Mouse (Mus musculus): ENCODE data around the gene Pde4b.

GRCm38 (mm10) chr4:102635944-102636343, 548.6 kb downstream of the Pde4b start:
- TF ChIP-seq CTCF (conservative IDR thresholded peaks at IDR 0.05; ENCODE audit: insufficient read depth, insufficient read length, low read depth, low read length): no peak
- TF ChIP-seq POLR2A (IDR thresholded peaks at IDR 0.05; ENCODE audit: low read depth, low read length): no peak

Data from kidney, adult 2 months (tissue).